Mouse (Mus musculus): ENCODE data around the gene Stip1. TPM values are rescaled to one million over a fixed set of nuclear protein-coding genes. Genes with fewer than 3 reads are reported as not detected.

The Stip1 gene
- polyA plus RNA-seq, 1 experiment from 2014 or later = 273 TPM

DNA sequence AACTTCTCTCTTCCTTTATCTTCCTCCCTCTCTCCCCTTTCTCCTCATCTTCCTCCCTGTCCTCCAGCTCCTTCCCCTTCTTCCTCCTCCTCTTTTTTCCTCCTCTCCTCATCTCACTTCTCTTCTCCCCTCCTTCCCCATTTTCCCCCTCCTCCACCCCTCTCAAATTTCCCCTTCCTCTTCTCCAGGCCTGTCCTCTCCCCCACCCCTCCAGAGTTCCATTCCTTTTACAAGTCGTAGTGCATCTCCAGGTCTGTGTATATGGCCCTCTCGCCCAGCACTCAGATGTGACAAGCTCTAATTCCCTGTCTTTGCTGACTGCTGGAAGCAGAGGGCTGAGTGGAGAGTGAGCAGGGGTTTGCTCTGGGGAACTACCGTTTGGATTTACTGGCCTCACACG lies 31.0 kb upstream of the Stip1 start:
- Histone ChIP-seq H3K4me3 (replicated peaks) (no peak overlapping the region), H3K36me3 (no peaks in the 10 kb centered on the region), H3K4me2 (replicated peaks) (peak overlapping the region; percentile 36), H3K27me3 (peaks cover 43% of the 10 kb centered on the region), H3K9me3 (no peaks in the 10 kb centered on the region), H3K4me1 (replicated peaks) (peaks cover 89% of the 10 kb centered on the region), H3K9ac (replicated peaks) (no peak overlapping the region), H3K27ac (peak overlapping the region; percentile 84)
- WGBS = 7% methylated on average over 4 of the region's 4 CpGs
- no peak for ATAC-seq

DNA sequence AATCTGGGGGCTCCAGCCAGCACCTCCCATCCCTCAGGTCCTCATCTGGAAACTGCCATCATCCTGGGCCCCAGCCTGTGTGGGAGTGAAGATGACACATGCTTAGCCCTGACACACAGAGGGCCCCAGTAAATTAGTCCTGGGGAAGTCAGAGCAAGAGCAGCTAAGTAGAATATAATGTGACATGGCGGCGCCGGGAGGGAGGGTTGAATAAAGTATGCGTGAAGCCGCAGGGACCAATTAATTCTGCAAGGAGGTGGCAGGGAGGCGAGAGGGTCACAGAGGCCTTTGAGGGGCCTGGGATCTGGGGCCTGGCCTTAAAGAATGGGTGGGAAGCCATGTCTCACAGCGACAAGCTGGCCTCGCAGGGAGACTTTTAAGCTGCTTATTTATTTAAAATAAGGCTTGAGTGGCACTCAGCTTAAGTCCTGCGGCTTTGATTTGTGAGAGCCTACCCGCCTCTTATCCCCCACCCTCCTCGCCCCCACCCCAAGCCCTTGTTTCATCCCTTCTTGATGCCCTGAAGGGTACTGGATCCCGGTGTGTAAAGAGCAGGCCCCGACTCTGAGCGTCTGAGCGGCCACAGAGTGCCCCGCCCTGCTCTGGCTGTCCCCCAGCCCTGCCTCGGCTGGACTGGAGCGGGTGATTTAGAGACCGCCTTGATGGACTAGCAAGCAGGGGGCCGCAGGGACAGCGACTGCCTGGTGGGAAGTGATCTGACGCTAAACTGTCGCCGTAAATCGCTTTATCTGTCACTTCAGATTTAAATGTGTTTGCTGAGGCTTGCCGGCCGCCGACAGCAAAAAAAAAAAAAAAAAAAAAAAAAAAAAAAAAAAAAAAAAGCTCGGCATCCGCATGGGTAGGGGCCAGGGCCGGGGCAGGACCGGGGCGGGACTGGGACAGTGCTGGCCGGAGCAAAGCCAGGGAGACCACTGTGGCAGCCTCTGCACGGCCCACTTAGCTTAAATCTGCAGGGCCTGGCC lies 30.3 kb upstream of the Stip1 start:
- 2% methylated on average over 33 of the region's 35 CpGs for WGBS
- Histone ChIP-seq H3K4me1 (replicated peaks) (peaks cover 92% of the 10 kb centered on the region), H3K27ac (peak overlapping the region; percentile 84), H3K9ac (replicated peaks) (peak overlapping the region; percentile 48; the same call in 1 of the 2 replicates), H3K27me3 (peaks cover 41% of the 10 kb centered on the region), H3K9me3 (no peaks in the 10 kb centered on the region), H3K36me3 (no peaks in the 10 kb centered on the region), H3K4me3 (replicated peaks) (no peak overlapping the region), H3K4me2 (replicated peaks) (peak overlapping the region; percentile 36)
- peak; percentile 68 for ATAC-seq

- Histone ChIP-seq H3K4me1 (replicated peaks) (peaks cover 88% of the 10 kb centered on the region), H3K9me3 (no peaks in the 10 kb centered on the region), H3K27me3 (peaks cover 33% of the 10 kb centered on the region), H3K36me3 (no peaks in the 10 kb centered on the region), H3K27ac (peak overlapping the region; percentile 84), H3K9ac (replicated peaks) (peak overlapping the region; percentile 21; the same call in 1 of the 2 replicates), H3K4me3 (replicated peaks) (no peak overlapping the region), H3K4me2 (replicated peaks) (peak overlapping the region; percentile 36)
- WGBS = 27% methylated on average over 11 of the region's 11 CpGs
- no peak; the same call in 1 of the 2 replicates for ATAC-seq
Observed at GRCm38 (mm10) chr19:7068661-7069531, 29.1 kb upstream of the Stip1 start.

GRCm38 (mm10) chr19:7068136-7068535 lies 28.4 kb upstream of the Stip1 start:
- Histone ChIP-seq H3K4me1 (replicated peaks) (peaks cover 81% of the 10 kb centered on the region), H3K27ac (peak overlapping the region; percentile 84; the same call in 1 of the 2 replicates), H3K4me3 (replicated peaks) (no peak overlapping the region), H3K9ac (replicated peaks) (peak overlapping the region; percentile 21; the same call in 1 of the 2 replicates), H3K9me3 (no peaks in the 10 kb centered on the region), H3K36me3 (no peaks in the 10 kb centered on the region), H3K27me3 (peaks cover 33% of the 10 kb centered on the region), H3K4me2 (replicated peaks) (peak overlapping the region; percentile 30; the same call in 1 of the 2 replicates)
- WGBS = 2% methylated on average over 14 of the region's 14 CpGs
- ATAC-seq = peak; percentile 57

GRCm38 (mm10) chr19:7067344-7068050 lies 27.7 kb upstream of the Stip1 start:
- H3K9ac ChIP-seq (replicated peaks) = no peak overlapping the region; the same call in 1 of the 2 replicates
- H3K27ac ChIP-seq = 0 out of 2 replicates have a peak overlapping the region, but pooled peaks have one; percentile 44
- ATAC-seq = no peak
- no peaks in the 10 kb centered on the region for H3K9me3 ChIP-seq
- 55% methylated on average over 20 of the region's 20 CpGs for WGBS
- H3K4me1 ChIP-seq (replicated peaks) = peaks cover 74% of the 10 kb centered on the region
- 0 out of 2 replicates have a peak overlapping the region, but pooled peaks have one; percentile 14 for H3K4me2 ChIP-seq (replicated peaks)
- H3K36me3 ChIP-seq = no peaks in the 10 kb centered on the region
- no peak overlapping the region for H3K4me3 ChIP-seq (replicated peaks)
- H3K27me3 ChIP-seq = peaks cover 27% of the 10 kb centered on the region

DNA sequence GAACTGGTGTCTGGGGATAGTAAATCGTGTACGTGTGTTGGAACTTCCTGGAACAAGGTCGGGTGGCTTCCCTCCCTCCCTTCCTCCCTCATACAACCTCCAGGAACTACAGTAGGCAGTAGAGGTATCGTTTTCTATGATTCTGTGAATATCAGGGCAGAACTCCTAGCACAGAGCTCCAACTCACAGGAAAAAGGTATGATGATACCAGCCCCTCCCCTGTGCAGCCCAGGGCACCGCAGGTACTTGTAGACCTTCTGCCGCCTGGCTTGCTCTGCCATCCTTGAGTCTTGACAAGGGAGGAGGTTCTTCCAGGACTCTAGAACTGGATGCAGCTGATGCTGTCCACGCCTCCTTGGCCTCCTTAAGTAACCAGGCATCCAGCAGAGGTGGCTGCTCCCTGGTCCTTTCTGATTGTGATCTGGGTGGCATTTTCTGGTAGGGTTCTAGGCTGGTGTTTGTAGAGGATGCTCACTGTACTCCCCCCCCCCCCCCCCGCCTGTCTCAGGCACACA lies 27.1 kb upstream of the Stip1 start:
- peak overlapping the region; percentile 27; the same call in 1 of the 2 replicates for H3K27ac ChIP-seq
- peak overlapping the region; percentile 42 for H3K9ac ChIP-seq (replicated peaks)
- H3K4me2 ChIP-seq (replicated peaks) = 0 out of 2 replicates have a peak overlapping the region, but pooled peaks have one; percentile 8

DNA sequence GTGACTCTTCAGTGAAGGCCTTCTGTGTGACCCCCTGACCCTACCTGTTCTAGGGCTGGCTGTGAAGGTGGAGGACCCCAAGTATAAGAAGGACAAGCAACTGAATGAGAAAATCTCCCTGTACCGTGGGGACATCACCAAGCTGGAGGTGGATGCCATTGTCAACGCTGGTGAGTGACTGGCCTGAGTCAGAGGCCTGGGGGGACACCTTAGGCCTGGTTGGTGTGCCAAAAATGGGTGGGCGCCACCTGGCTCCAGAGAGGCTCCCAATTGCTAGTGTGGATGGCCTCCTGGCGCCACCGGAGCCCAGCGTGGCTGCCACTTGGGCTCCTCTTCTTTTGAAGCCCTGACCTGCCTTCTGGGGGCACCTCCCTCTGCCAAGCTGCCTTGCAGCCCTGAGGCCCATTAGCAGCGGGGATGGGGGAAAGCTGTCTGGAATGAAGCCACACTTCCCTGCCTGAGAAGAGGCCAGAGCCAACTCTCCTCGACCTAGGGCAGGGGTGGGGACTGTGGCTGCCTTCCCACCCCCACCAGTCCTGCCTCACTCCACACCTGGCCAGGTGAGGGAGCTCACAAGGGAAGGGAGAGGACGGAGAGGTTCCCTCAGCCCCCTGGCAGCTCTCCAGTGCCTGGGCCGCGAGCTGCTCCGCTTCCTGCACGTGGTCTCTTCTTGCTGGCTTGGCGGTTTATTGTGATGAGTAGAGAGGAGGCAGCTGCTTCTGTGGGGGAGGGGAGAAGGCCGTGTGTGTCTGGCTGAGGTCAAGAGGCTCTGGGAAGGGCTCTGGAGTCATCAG lies 26.5 kb upstream of the Stip1 start:
- Histone ChIP-seq H3K27me3 (peaks cover 17% of the 10 kb centered on the region), H3K36me3 (no peaks in the 10 kb centered on the region), H3K9ac (replicated peaks) (peak overlapping the region; percentile 42), H3K9me3 (no peaks in the 10 kb centered on the region), H3K4me3 (replicated peaks) (no peak overlapping the region), H3K4me1 (replicated peaks) (peaks cover 62% of the 10 kb centered on the region), H3K4me2 (replicated peaks) (0 out of 2 replicates have a peak overlapping the region, but pooled peaks have one; percentile 8), H3K27ac (peak overlapping the region; percentile 27; the same call in 1 of the 2 replicates)
- ATAC-seq = no peak
- WGBS = 33% methylated on average over 15 of the region's 15 CpGs

More for the DNA sequence above, 27.1 kb upstream of the Stip1 start:
- Histone ChIP-seq H3K27me3 (peaks cover 20% of the 10 kb centered on the region), H3K9me3 (no peaks in the 10 kb centered on the region), H3K4me1 (replicated peaks) (peaks cover 68% of the 10 kb centered on the region), H3K36me3 (no peaks in the 10 kb centered on the region), H3K4me3 (replicated peaks) (no peak overlapping the region)
- ATAC-seq = no peak
- 54% methylated on average over 7 of the region's 8 CpGs for WGBS

DNA sequence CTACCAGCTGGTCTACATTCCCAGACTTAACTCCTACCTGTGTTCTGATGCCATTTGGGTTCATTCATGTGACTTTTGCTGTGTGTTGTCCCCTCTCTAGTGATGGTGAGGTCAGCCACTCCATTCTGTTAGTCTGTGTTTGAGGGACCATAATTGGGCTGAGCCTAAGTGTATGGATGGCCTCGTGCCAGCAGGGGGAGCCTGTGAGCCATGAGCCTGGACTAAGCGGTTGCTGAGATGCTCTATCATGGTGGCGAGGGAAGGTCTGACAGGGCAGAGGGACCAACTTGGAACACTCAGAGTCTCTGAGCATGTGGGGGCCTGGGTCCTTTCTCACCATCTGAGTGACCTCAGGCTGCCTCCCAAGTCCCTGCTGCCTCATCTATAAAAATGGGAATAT lies 24.8 kb upstream of the Stip1 start:
- H3K27me3 ChIP-seq = peaks cover 23% of the 10 kb centered on the region
- 0% methylated on average over 3 of the region's 3 CpGs for WGBS

GRCm38 (mm10) chr19:7062916-7063315 lies 23.1 kb upstream of the Stip1 start:
- no peak overlapping the region for H3K27ac ChIP-seq
- peaks cover 34% of the 10 kb centered on the region for H3K27me3 ChIP-seq
- no peaks in the 10 kb centered on the region for H3K36me3 ChIP-seq
- H3K4me1 ChIP-seq (replicated peaks) = peaks cover 36% of the 10 kb centered on the region
- no peak overlapping the region for H3K4me3 ChIP-seq (replicated peaks)
- H3K9ac ChIP-seq (replicated peaks) = no peak overlapping the region
- no peak for ATAC-seq
- H3K9me3 ChIP-seq = no peaks in the 10 kb centered on the region
- 93% methylated on average over 8 of the region's 8 CpGs for WGBS
- no peak overlapping the region for H3K4me2 ChIP-seq (replicated peaks)

More for the DNA sequence above, 24.8 kb upstream of the Stip1 start:
- ATAC-seq = peak; percentile 66
- Histone ChIP-seq H3K4me2 (replicated peaks) (no peak overlapping the region), H3K9ac (replicated peaks) (no peak overlapping the region), H3K36me3 (no peaks in the 10 kb centered on the region), H3K4me3 (replicated peaks) (no peak overlapping the region), H3K4me1 (replicated peaks) (peaks cover 45% of the 10 kb centered on the region), H3K27ac (no peak overlapping the region), H3K9me3 (no peaks in the 10 kb centered on the region)

- peaks cover 36% of the 10 kb centered on the region for H3K27me3 ChIP-seq
- ATAC-seq = no peak
- no peak overlapping the region for H3K9ac ChIP-seq (replicated peaks)
- no peaks in the 10 kb centered on the region for H3K9me3 ChIP-seq
- 89% methylated on average over 5 of the region's 5 CpGs for WGBS
- no peak overlapping the region for H3K4me3 ChIP-seq (replicated peaks)
- H3K4me2 ChIP-seq (replicated peaks) = no peak overlapping the region
- peaks cover 36% of the 10 kb centered on the region for H3K4me1 ChIP-seq (replicated peaks)
- no peaks in the 10 kb centered on the region for H3K36me3 ChIP-seq
- H3K27ac ChIP-seq = no peak overlapping the region
Observed at GRCm38 (mm10) chr19:7062110-7062509, 22.3 kb upstream of the Stip1 start.
